15 mouse cellular contexts compared by ENCODE assay signal in genomic region chr12:25304820-25305511, GRCm38 (mm10).
A peak's percentile ranks its signal among the peaks of the same experiment; 100 is the strongest.
DNase-seq lines count a peak whose midpoint lies in the region; ATAC-seq lines count a peak whose summit lies in the region.
"Had no signal": no experiment of that assay in that cellular context is flagged by ENCODE, and none has a peak within 500 bp of the region (broad histone marks: within the 10 kb centered on the region; RNA-seq: fewer than 3 reads in every experiment).

No protein-coding gene starts in this region.

- DNase-seq in cerebellum, postnatal 10 days, result peak; percentile 30 to 56
- DNase-seq in cerebellum, adult 9-11 months, result no peak
- peak; percentile 58 for DNase-seq in neural tube, embryonic 11.5 days (ENCODE audit: low spot score)
- DNase-seq in mesoderm, embryonic 11.5 days (ENCODE audit: low read depth, low spot score), result peak; percentile 56
- no peak for DNase-seq in cerebellum, adult 8-10 months
- DNase-seq: cerebellum, postnatal 14 days; heart, postnatal 10 days; kidney, postnatal 36 days; liver, postnatal 0 days; lung, postnatal 36 days had no signal

- H3K4me1 ChIP-seq in neural tube, embryonic 11.5 days (ENCODE audit: control insufficient read depth, insufficient read depth, low read length), result no peaks in the 10 kb centered on the region
- H3K4me1 ChIP-seq in neural tube, embryonic 15.5 days, result peaks cover 11% of the 10 kb centered on the region
- H3K4me1 ChIP-seq in neural tube, embryonic 14.5 days (ENCODE audit: control insufficient read depth, insufficient read depth, low read length), result no peaks in the 10 kb centered on the region
- peaks cover 13% of the 10 kb centered on the region for H3K4me1 ChIP-seq in intestine, embryonic 16.5 days (ENCODE audit: control insufficient read depth, insufficient read depth, low read length)

- no peak overlapping the region for H3K9ac ChIP-seq in neural tube, embryonic 11.5 days (ENCODE audit: low read length)
- no peak overlapping the region for H3K9ac ChIP-seq in neural tube, embryonic 15.5 days (replicated peaks)
- H3K9ac ChIP-seq in neural tube, embryonic 14.5 days (replicated peaks; ENCODE audit: low read depth, low read length), result no peak overlapping the region
- no peak overlapping the region for H3K9ac ChIP-seq in intestine, embryonic 16.5 days (ENCODE audit: low read depth, low read length)
- H3K9ac ChIP-seq: embryonic facial prominence, embryonic 15.5 days; liver, postnatal 0 days had no signal

- no peak overlapping the region for H3K4me3 ChIP-seq in neural tube, embryonic 11.5 days (ENCODE audit: low read depth, low read length)
- no peak overlapping the region for H3K4me3 ChIP-seq in neural tube, embryonic 15.5 days (replicated peaks)
- H3K4me3 ChIP-seq in neural tube, embryonic 14.5 days (ENCODE audit: low read depth, low read length), result no peak overlapping the region
- no peak overlapping the region for H3K4me3 ChIP-seq in intestine, embryonic 16.5 days (ENCODE audit: low read length)
- H3K4me3 ChIP-seq: embryonic facial prominence, embryonic 15.5 days had no signal

- no peak overlapping the region for H3K4me2 ChIP-seq in neural tube, embryonic 11.5 days (ENCODE audit: low read depth)
- no peak overlapping the region for H3K4me2 ChIP-seq in neural tube, embryonic 15.5 days
- H3K4me2 ChIP-seq in neural tube, embryonic 14.5 days (ENCODE audit: low read depth, low read length), result no peak overlapping the region
- no peak overlapping the region for H3K4me2 ChIP-seq in intestine, embryonic 16.5 days (ENCODE audit: low read depth, low read length)
- H3K4me2 ChIP-seq: embryonic facial prominence, embryonic 15.5 days had no signal

- H3K9me3 ChIP-seq in neural tube, embryonic 11.5 days (ENCODE audit: control insufficient read depth, low read length), result no peaks in the 10 kb centered on the region
- H3K9me3 ChIP-seq in neural tube, embryonic 15.5 days (replicated peaks), result no peaks in the 10 kb centered on the region
- H3K9me3 ChIP-seq in neural tube, embryonic 14.5 days (ENCODE audit: control insufficient read depth, low read length), result no peaks in the 10 kb centered on the region
- no peaks in the 10 kb centered on the region for H3K9me3 ChIP-seq in intestine, embryonic 16.5 days (ENCODE audit: control insufficient read depth, low read length)
- H3K9me3 ChIP-seq: embryonic facial prominence, embryonic 15.5 days had no signal

- no peaks in the 10 kb centered on the region for H3K27me3 ChIP-seq in neural tube, embryonic 11.5 days (ENCODE audit: control insufficient read depth, insufficient read depth, low read length)
- H3K27me3 ChIP-seq in neural tube, embryonic 15.5 days (replicated peaks), result no peaks in the 10 kb centered on the region
- no peaks in the 10 kb centered on the region for H3K27me3 ChIP-seq in neural tube, embryonic 14.5 days (ENCODE audit: control insufficient read depth, insufficient read depth, low read length)
- H3K27me3 ChIP-seq in intestine, embryonic 16.5 days (replicated peaks; ENCODE audit: control insufficient read depth, insufficient read depth, low read length), result no peaks in the 10 kb centered on the region
- H3K27me3 ChIP-seq: embryonic facial prominence, embryonic 15.5 days had no signal

- WGBS in neural tube, embryonic 11.5 days, result 44% methylated on average over 6 of the region's 6 CpGs
- WGBS in neural tube, embryonic 15.5 days, result 23% methylated on average over 6 of the region's 6 CpGs
- WGBS in neural tube, embryonic 14.5 days, result 16% methylated on average over 6 of the region's 6 CpGs
- WGBS in intestine, embryonic 16.5 days, result 62% methylated on average over 6 of the region's 6 CpGs

- no peak overlapping the region for H3K27ac ChIP-seq in neural tube, embryonic 11.5 days (ENCODE audit: low read depth, low read length)
- no peak overlapping the region for H3K27ac ChIP-seq in neural tube, embryonic 15.5 days (replicated peaks)
- H3K27ac ChIP-seq in neural tube, embryonic 14.5 days (ENCODE audit: low read depth, low read length), result peak overlapping the region; percentile 18; the same call in 1 of the 2 replicates
- no peak overlapping the region for H3K27ac ChIP-seq in intestine, embryonic 16.5 days (ENCODE audit: low read length)
- H3K27ac ChIP-seq: embryonic facial prominence, embryonic 15.5 days had no signal

- ATAC-seq in neural tube, embryonic 11.5 days (ENCODE audit: insufficient read depth, low FRiP score, low TSS enrichment), result peak; percentile 48; the same call in 1 of the 2 replicates
- ATAC-seq in neural tube, embryonic 15.5 days (ENCODE audit: low FRiP score), result no peak
- peak; percentile 71; the same call in 1 of the 2 replicates for ATAC-seq in neural tube, embryonic 14.5 days (ENCODE audit: low read depth)
- no peak for ATAC-seq in intestine, embryonic 16.5 days
- ATAC-seq: intestine, postnatal 0 days; liver, postnatal 0 days had no signal

- no peaks in the 10 kb centered on the region for H3K36me3 ChIP-seq in neural tube, embryonic 11.5 days (ENCODE audit: control insufficient read depth, insufficient read depth, low read length)
- H3K36me3 ChIP-seq in neural tube, embryonic 15.5 days, result no peaks in the 10 kb centered on the region
- H3K36me3 ChIP-seq in neural tube, embryonic 14.5 days (ENCODE audit: control insufficient read depth, insufficient read depth, low read length), result no peaks in the 10 kb centered on the region
- H3K36me3 ChIP-seq in intestine, embryonic 16.5 days (ENCODE audit: control insufficient read depth, insufficient read depth, low read length), result no peaks in the 10 kb centered on the region
- H3K36me3 ChIP-seq: embryonic facial prominence, embryonic 15.5 days had no signal

Comparison
In these comparisons a context has a peak if more than half of its experiments do, and no peak if none do; other contexts are left out.
1. DNase-seq: peak in cerebellum, postnatal 10 days (2 of 2), neural tube, embryonic 11.5 days (single experiment) and mesoderm, embryonic 11.5 days (single experiment); none in cerebellum, adult 9-11 months (single experiment) and cerebellum, adult 8-10 months (single experiment).
2. ATAC-seq: peak in neural tube, embryonic 11.5 days (single experiment) and neural tube, embryonic 14.5 days (single experiment); none in neural tube, embryonic 15.5 days (single experiment) and intestine, embryonic 16.5 days (single experiment).